Mouse (Mus musculus) gastrocnemius, postnatal 36 days (tissue): Measurements from ENCODE around the gene Pxylp1. TPM values are rescaled to one million over a fixed set of nuclear protein-coding genes. Genes with fewer than 3 reads are reported as not detected.
A peak's percentile ranks its signal among the peaks of the same experiment; 100 is the strongest.

Experiments
- DNase-seq, 2 experiments: peaks; one replicate each; pipeline ENCODE4 v3.0.0; 2022
- intact Hi-C: fragments of 180-260 bp; cut with DNase I; formaldehyde crosslinking; loops from one replicate; pipeline ENCODE4 v1.15.1; 2025
- total RNA-seq, 2 experiments: library from RNA; stranded (reverse); gene quantifications; 2 replicates each; pipeline ENCODE4 v1.2.3; 2021

Pxylp1 gene
- total RNA-seq, 2 experiments from 2014 or later, result 1.2 to 1.6 TPM

- DNase-seq, result no peak
- intact Hi-C loops, result no loop called here
These were observed 26.9 kb downstream of the Pxylp1 start for GRCm38 (mm10) chr9:96865473-96866050.

GRCm38 (mm10) chr9:96863539-96863938, 28.9 kb downstream of the Pxylp1 start:
- intact Hi-C loops, result no loop called here
- DNase-seq, result no peak

- intact Hi-C loops, result no loop called here
These were observed 29.6 kb downstream of the Pxylp1 start for GRCm38 (mm10) chr9:96862836-96863235.

GRCm38 (mm10) chr9:96861092-96861487, 31.4 kb downstream of the Pxylp1 start:
- intact Hi-C loops, result no loop called here
- no peak for DNase-seq

More at GRCm38 (mm10) chr9:96862836-96863235, 29.6 kb downstream of the Pxylp1 start:
- DNase-seq, result no peak

- no peak for DNase-seq
- intact Hi-C loops, result no loop called here
These were observed 31.9 kb downstream of the Pxylp1 start for GRCm38 (mm10) chr9:96860380-96861091.

GRCm38 (mm10) chr9:96859027-96859426, 33.4 kb downstream of the Pxylp1 start:
- intact Hi-C loops, result no loop called here

GRCm38 (mm10) chr9:96857838-96858237, 34.6 kb downstream of the Pxylp1 start:
- DNase-seq, result no peak
- intact Hi-C loops, result no loop called here

More at GRCm38 (mm10) chr9:96859027-96859426, 33.4 kb downstream of the Pxylp1 start:
- no peak for DNase-seq

- intact Hi-C loops, result no loop called here
- DNase-seq, result no peak
These were observed 38.9 kb downstream of the Pxylp1 start for GRCm38 (mm10) chr9:96853300-96854186.

GRCm38 (mm10) chr9:96851634-96852033, 40.8 kb downstream of the Pxylp1 start:
- intact Hi-C loops, result no loop called here

GRCm38 (mm10) chr9:96851036-96851435, 41.4 kb downstream of the Pxylp1 start:
- intact Hi-C loops, result no loop called here
- DNase-seq, result no peak

More at GRCm38 (mm10) chr9:96851634-96852033, 40.8 kb downstream of the Pxylp1 start:
- DNase-seq, result no peak

- intact Hi-C loops, result no loop called here
- no peak for DNase-seq
These were observed 43.5 kb downstream of the Pxylp1 start for GRCm38 (mm10) chr9:96849012-96849411.

- intact Hi-C loops, result no loop called here
- DNase-seq, result no peak
These were observed 46.1 kb downstream of the Pxylp1 start for GRCm38 (mm10) chr9:96846361-96846760.

GRCm38 (mm10) chr9:96844798-96845209, 47.7 kb downstream of the Pxylp1 start:
- intact Hi-C loops, result no loop called here
- DNase-seq, result peak; percentile 71 to 74

- intact Hi-C loops, result loop anchor here (2.0 to 5.0 kb wide), 2 partner anchors 33 to 49 kb away; no protein-coding TSS in a partner anchor
- no peak for DNase-seq
These were observed 53.1 kb downstream of the Pxylp1 start for GRCm38 (mm10) chr9:96839376-96839775.

- intact Hi-C loops, result loop anchor here (2.0 to 5.0 kb wide), 2 partner anchors 33 to 50 kb away; no protein-coding TSS in a partner anchor
- no peak for DNase-seq
These were observed 53.6 kb downstream of the Pxylp1 start for GRCm38 (mm10) chr9:96838864-96839263.

GRCm38 (mm10) chr9:96837781-96838420, 54.6 kb downstream of the Pxylp1 start:
- intact Hi-C loops, result loop anchor here (2.0 to 5.0 kb wide), 2 partner anchors 34 to 51 kb away; no protein-coding TSS in a partner anchor
- no peak for DNase-seq

- no peak for DNase-seq
- intact Hi-C loops, result loop anchor here (5.0 kb wide), 1 partner anchor 35 kb away; no protein-coding TSS in a partner anchor
These were observed 55.5 kb downstream of the Pxylp1 start for GRCm38 (mm10) chr9:96836984-96837383.

GRCm38 (mm10) chr9:96835374-96835921, 57.0 kb downstream of the Pxylp1 start:
- intact Hi-C loops, result loop anchor here (5.0 kb wide), 1 partner anchor 37 kb away; no protein-coding TSS in a partner anchor
- DNase-seq, result no peak

- intact Hi-C loops, result no loop called here
- DNase-seq, result no peak
These were observed 58.9 kb downstream of the Pxylp1 start for GRCm38 (mm10) chr9:96833606-96834005.

GRCm38 (mm10) chr9:96832516-96832915, 60.0 kb downstream of the Pxylp1 start:
- DNase-seq, result no peak
- intact Hi-C loops, result no loop called here
